Mouse (Mus musculus): Measurements from ENCODE around the gene Reg3a.
A peak's percentile ranks its signal among the peaks of the same experiment; 100 is the strongest.
"Not testable (repeated sequence)": the region's sequence is repeated elsewhere in the genome, so short reads cannot be mapped to it uniquely, and the experiment has no call there.

Gene Reg3a

DNA sequence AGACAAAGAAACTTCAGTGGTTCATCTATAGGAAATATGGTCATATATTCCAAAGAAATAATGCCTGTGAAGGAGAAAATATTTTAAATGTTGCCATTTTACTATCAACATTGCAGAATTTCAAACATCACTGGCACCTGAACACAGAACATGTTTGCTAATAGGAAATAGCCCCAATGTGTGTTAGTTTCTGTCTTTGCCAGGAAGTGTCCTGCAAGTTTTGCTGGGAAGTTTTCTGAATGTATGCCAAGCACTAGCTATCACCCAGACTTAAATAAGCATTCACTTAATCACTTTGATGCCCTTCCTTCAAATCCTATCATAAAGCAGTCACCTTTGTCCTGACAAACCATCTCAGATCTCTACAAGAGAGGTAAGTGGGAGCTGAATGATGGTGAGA, at the start of gene Reg3a:
Gene Reg3a (plus strand): TSS at position 301 of the 400 bp plus-strand sequence.
- no peak for DNase-seq (ENCODE audit: low read depth, low spot score)

GRCm38 (mm10) chr6:78331919-78332569, 48.5 kb upstream of the Reg3a start:
- peak; percentile 15 for DNase-seq (ENCODE audit: low read depth, low spot score)

GRCm38 (mm10) chr6:78340296-78340695, 40.2 kb upstream of the Reg3a start:
- no peak for DNase-seq (ENCODE audit: low read depth, low spot score)

- no peak for DNase-seq (ENCODE audit: low read depth, low spot score)
Observed at GRCm38 (mm10) chr6:78341689-78342088, 38.8 kb upstream of the Reg3a start.

GRCm38 (mm10) chr6:78361971-78362563, 18.4 kb upstream of the Reg3a start:
- no peak for DNase-seq (ENCODE audit: low read depth, low spot score)

DNA sequence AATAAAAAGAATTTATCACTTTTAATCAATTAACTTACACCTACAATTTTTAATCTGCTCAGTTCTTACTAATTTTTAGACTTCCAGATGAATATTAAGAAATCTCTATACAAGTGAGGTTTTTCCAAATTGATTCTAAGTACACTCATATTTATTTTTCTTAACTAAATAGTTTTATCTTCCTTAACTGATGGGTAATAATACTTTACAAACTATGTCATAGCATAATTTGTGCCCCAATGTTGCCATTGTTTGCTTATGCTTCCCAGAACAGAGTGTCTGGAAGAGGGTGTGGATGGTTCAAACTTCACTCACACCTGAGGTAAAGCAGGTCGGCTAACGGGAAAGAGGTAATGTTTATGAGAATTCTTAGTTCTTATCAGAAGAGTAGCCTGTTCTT, 10.2 kb upstream of the Reg3a start, which contains the start of gene Reg3b:
Gene Reg3b (plus strand): TSS at position 301 of the 400 bp plus-strand sequence.
- no peak for DNase-seq (ENCODE audit: low read depth, low spot score)

DNA sequence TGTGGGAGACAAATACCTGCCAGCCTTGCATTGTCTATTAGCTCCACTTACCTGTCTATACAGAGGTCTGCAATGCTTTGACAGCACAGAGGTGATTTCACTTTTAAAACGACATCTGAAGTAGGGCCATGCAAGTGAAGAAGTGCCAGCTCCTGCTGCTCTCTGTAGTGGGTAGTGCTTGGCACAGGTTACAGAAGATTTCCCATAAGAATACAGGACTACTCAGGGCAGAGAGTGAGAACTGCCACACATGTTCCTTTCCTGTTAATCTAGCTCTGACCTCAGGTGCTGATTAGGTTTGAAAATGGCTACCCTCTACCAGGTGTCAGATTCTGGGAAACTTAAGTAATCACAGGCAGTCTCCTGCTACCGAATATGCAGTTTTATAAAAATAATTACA, 1.7 kb upstream of the Reg3a start, which contains the start of gene Reg3d:
Gene Reg3d (minus strand): TSS at position 101 of the 400 bp plus-strand sequence.
- no peak for DNase-seq (ENCODE audit: low read depth, low spot score)

- no peak for DNase-seq (ENCODE audit: low read depth, low spot score)
Observed at GRCm38 (mm10) chr6:78385609-78386008, 5.1 kb downstream of the Reg3a start.

DNA sequence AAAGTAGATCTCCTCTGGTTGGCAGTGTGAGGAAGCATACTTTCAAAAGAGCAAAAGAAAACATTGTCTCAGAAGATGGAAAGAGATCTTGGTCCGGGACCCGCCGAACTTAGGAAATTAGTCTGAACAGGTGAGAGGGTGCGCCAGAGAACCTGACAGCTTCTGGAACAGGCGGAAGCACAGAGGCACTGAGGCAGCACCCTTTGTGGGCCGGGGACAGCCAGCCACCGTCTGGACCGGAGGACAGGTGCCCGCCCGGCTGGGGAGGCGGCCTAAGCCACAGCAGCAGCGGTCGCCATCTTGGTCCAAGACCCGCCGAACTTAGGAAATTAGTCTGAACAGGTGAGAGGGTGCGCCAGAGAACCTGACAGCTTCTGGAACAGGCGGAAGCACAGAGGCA, 14.8 kb downstream of the Reg3a start, which contains the start of gene Reg2:
Gene Reg2 (plus strand): TSS at position 301 of the 400 bp plus-strand sequence.
- DNase-seq (ENCODE audit: low read depth, low spot score), result not testable (repeated sequence)

DNA sequence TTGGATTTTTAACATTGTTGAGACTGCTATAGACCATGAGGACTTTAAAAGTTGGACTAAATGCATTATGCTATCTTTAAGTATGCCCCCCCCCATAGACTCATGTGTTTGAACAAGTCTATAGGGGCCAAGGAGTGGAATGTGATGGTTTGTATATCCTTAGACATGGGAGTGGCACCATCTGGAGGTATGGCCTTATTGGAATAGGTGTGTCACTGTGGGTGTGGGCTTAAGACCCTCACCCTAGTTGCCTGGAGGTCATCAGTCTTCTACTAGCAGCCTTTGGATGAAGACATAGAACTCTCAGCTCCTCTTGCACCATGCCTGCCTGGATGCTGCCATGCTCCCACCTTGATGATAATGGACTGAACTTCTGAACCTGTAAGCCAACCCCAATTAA, 41.9 kb downstream of the Reg3a start, which contains the start of gene Reg1:
Gene Reg1 (plus strand): TSS at position 301 of the 400 bp plus-strand sequence.
- not testable (repeated sequence) for DNase-seq (ENCODE audit: low read depth, low spot score)

DNA sequence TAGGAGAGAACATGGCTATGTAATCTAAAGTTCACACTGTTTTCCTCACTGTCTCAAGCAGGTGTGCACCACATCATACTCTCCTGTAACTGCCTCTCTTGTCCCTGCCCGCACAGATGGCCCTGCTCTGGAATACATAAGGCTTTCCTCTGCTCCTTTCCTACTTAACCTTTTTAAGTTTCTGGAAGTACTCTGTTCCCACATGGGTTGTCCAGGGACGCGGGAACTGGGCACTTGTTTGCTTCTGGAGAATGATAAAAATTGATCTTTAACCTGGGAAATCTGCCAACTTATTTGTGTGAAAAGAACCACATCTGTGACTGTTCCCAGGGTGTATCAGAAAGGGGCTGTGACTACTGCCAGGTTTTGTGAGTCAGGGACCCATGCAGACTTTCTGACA, 45.0 kb downstream of the Reg3a start:
- no peak for DNase-seq (ENCODE audit: low read depth, low spot score)
